Mouse (Mus musculus): ENCODE results near the gene Cd9.
"Not testable (repeated sequence)": the region's sequence is repeated elsewhere in the genome, so short reads cannot be mapped to it uniquely, and the experiment has no call there.

Gene Cd9

DNA sequence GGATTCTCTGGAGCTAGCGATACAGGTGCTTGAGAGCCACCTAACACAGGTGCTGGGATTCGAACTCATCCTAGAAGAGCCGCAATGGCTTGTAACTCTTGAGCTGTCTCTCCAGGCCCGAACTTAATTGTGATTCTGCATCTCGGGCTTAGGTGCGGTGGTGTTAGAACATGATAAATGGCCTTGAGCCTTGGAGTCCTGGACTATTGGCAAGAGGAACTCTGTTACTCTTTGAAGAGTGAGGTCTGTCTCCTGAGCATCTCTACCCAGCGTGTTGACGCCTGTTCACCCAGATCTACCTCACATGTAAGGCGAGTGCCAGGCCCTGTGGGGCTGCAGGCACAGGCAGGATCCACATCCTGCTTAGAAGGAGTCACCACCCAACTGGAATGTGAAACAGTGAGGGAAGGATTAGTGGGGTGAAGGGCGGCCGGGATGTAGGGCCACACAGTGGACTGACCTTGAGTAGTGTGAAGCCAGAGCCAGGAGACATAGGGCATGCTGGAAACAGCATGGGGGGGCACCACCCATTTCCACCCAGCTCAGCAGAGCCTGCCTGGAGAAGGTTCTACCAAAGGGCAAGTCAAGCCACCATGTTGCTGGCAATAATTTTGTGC is 8.7 kb upstream of the Cd9 start:
- no peak for DNase-seq (ENCODE audit: low read depth, low spot score)

DNA sequence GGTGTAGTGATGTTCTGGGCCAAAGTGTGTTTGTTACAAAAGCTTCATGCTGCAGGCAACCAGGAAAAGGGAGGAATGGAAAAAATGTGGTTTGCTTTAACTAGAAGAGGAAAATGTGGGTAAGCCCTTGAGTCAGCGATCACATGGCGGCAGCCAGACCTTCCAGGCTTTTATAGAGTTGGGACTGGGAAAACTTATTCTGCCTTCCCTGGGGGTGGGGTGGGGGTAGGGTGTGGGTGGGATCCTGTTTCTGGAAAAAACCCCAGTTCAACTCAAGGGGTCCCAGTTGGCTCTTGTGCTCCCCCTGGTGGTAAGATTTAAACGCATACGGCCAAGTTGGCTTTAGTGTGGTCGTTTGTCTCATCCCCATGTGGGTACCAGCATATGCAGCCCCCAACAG is 3.5 kb upstream of the Cd9 start:
- DNase-seq (ENCODE audit: low read depth, low spot score): peak; percentile 68

DNA sequence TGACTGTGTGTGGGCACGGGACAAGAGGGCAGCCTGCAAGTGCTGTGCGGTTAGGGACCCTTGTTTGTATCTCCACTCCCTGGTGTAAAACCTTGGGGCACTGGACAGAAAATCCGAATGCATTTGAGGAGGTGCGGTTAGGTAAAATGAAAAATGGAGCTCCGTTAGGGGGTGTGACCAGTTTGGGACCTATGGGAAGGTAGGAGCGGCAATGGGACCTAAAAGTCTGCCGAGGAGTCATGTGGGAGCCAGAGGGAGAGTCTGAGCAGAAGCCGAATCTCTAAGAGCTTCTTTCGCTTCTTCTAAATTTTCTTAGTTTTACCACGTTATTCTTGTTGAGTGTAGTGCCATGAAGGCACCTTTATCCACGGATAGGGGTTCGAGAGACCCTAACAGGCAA is 1.8 kb upstream of the Cd9 start:
- DNase-seq (ENCODE audit: low read depth, low spot score): no peak

DNA sequence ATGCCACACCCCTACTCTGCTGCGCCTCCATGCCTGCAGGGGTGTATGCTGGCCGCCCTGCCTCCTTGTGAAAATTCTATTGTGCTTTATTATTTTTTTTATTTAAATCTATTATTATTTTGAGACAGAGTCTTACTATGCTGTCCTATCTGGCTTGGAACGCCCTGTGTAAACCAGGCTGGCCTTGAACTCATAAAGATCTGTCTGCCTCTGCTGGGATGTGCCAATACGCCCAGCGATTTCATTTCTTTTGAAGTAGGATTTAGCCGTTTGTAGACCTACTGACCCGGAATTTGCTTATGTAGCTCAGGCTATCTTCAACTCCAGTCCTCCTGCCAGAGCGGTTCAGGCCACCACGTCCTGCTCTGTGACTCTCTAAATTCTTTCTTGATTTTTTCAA is 770 bp upstream of the Cd9 start:
- no peak for DNase-seq (ENCODE audit: low read depth, low spot score)

DNA sequence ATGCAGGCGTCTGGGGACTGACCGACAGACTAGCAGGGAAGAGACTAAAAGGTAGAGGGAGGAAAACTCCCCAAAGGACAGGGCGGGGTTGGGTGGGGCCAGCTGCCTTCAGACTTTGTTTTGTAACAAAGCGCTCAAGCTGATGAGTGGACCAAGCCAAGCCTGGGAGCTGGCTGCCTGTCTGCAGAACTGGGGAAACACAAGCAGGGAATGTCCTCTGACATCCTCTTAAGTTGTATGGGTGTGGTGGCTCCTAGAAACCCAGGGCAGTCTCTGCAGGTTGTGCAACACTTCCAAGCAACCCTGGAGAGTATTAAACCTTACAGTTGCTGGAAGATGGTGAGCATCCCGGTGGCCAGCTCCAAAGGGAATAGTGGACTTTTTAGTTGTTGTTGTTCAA is 1.4 kb downstream of the Cd9 start:
- DNase-seq (ENCODE audit: low read depth, low spot score): no peak

DNA sequence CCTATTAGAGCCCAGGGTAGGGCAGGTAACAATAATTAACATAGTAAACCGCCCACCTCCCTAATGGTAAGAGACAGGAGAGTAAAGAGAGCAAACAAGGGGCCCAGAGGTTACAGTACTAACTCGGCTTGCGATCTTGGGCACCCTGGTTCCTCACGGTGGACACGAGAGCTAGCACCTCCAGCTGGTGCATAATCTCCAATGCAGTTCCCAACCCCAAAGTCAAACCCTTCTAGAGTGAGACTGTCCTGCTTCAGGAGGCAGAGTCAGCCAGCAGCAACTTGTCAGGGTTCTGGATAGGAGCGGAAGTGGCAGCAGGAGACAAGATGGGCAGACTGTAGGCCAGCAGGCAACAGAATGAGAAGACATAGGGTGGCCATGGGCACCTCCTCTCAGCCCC is 1.9 kb downstream of the Cd9 start:
- no peak for DNase-seq (ENCODE audit: low read depth, low spot score)

DNA sequence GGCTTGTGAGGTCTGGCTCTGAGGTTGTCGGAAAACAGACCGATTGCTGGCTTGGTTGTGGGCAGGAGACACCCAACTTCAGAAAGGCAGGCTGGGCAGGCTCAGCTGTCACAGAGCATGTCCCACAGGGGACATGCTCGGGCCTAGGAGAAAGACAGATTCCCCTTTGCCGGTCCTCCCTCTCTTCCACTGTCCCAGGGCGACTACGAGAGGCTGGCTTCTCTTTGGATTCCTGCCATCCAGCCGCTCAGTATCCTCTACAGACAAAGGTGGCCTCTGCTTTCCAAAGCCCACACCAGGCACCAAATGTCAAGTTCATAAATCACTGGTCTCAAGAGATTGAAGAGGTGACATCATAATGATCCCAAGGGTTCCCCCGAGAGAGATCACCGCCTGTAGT is 2.6 kb downstream of the Cd9 start:
- no peak for DNase-seq (ENCODE audit: low read depth, low spot score)

DNA sequence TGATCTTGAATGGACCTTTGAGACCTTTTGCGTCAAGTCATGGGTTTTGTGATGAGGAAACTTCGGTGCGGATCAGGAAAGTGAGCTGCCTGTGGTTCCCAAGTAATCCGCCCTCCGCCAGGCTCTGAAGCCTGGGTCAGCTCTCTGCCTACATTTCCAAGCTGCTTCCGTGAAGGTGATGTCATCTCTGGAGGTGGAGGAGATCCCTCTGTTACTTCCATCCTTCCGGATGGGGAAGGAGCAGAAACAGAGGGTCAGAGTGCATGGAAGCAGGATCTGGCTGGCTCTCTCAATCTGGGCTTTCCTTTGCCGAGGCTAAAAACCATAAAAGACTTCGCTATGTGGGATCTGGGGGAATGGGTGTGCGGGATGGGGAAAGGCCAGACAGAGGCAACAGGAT is 3.2 kb downstream of the Cd9 start:
- no peak for DNase-seq (ENCODE audit: low read depth, low spot score)

DNA sequence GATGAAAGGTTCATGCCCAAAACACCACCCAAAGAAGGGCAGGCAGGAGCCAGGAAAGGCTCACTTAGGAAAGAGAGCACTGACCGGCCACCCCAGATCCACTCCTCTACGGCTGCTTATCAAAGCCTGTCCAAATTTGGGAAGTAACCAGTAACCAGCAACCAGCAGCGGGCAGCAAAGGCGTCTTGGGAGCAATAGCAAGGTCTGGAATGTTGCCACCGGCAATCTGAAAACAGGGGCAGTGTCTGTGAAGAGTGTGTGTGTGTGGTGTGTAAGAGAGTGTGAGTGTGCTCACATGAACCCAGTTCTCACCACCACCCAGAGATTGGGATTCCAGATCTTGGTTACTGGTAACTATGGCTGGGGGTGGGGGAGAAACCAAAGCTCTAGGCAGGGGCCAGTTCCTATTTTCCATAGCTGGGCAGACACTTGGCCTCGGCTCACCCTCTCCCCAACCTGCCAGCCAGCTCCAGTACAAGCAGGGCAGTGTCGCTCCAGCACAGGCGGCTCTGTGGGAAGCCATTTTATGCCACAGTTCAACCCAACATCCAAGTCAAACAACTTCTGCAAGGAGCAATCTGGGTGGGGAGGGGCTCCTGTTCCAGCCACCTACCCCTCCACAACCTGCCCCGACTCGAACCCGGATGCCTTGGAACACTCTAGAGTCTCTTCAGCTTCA is 4.6 kb downstream of the Cd9 start:
- DNase-seq (ENCODE audit: low read depth, low spot score): no peak

DNA sequence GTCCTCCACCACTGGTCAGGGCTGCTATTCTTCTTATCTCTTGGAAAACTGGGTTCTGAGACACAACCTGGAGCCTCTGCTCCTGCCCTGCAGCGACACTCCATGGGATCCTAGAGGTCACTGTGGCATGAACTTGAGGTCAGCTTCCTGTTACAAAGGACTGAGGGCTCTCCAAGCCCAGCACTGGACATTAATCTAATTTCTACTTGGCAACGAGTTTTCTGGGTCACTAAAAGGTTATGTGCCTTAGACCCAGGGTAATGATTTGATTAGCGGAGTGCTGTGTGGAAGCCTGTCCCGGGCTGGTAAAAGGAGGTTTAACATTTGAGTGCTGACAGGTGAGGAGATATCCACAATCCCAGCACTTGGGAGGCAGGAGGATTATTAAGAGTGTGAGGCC is 9.0 kb downstream of the Cd9 start:
- no peak for DNase-seq (ENCODE audit: low read depth, low spot score)

DNA sequence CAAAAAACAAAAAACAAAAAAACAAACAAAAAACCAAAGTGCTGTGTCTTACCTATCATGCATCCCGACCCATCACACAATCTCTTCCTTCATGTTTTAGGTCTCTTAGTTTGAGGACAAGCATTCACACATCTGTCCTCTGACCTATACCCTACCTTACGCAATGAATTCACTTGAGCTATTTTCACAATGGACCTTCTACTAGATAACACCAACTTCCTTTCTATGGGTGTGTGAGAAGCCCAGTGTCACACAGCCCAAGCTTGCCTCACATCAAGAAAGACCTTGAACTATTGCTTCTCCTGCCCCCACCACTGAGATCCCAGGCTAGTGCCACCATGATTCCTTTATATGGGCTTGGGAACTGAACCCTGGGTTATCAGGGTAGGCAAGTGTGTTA is 9.9 kb downstream of the Cd9 start:
- no peak for DNase-seq (ENCODE audit: low read depth, low spot score)

DNA sequence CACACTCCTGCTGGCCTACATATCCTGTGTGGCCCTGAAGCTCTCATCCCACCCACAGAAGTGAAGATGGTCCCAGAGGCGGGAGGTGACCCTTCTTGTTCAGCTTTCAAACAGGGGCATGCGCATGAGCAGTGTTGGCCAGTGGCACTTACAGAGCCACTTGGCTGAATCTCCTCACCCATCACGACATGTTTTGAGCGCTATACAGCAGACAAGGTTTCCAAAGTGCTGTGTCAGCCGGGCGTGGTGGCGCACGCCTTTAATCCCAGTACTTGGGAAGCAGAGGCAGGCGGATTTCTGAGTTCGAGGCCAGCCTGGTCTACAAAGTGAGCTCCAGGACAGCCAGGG is 10.3 kb downstream of the Cd9 start:
- not testable (repeated sequence) for DNase-seq (ENCODE audit: low read depth, low spot score)

DNA sequence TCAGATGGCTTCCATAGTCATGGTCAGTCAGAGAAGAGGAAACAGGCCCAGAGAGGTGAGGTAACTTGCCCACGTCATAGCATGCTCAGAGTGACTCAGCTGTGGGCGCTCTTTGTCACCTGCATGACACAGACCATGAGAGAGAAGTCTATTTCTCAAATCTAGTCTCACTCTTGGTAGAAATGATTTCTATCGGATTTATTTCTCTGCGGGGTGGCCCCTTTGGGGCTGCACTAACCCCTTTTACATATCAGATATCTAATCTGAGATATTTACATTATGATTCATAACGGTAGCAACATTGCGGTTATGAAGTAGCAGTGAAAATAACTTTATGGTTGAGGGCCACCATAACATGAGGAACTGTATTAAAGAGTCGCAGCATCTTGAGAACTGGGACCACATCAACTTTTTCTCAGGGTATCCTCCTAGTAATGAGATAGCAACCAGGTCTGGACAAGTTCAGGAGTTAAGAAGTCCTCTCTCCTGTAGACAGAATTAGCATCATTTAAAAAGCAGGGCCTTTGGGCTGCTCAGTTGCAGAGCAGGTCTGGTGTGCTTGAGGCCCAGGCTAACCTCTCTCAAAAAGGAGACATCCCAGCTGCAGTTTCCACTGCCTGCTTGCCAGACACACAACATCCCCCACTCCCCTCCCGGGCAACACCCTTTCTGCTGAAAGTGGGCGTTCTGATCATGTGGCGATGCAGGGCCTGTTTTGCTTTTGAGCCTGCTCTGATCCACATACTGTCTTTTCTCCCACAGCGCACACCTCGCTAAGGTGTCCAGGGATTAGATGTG is 10.9 kb downstream of the Cd9 start:
- no peak for DNase-seq (ENCODE audit: low read depth, low spot score)

DNA sequence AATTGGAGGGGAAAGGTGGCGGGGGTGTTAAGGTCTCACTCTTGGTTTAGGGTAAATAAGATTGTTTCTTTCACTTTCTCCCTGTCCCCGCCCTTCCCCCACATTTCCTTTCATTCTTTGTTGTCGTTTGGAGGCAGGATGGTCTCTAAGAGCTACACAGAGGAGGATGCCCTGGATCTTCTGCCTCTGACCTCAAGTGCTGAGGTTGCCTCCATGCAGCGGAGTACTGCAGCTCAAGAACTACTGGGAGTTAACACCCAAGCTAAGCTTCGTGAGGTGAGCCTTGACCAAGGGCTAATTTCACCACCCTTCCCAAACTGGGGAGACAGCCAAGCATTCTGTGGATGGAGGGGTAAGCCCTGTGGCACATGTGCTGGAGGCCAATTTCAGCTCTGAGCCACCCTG is 12.2 kb downstream of the Cd9 start:
- DNase-seq (ENCODE audit: low read depth, low spot score): no peak

DNA sequence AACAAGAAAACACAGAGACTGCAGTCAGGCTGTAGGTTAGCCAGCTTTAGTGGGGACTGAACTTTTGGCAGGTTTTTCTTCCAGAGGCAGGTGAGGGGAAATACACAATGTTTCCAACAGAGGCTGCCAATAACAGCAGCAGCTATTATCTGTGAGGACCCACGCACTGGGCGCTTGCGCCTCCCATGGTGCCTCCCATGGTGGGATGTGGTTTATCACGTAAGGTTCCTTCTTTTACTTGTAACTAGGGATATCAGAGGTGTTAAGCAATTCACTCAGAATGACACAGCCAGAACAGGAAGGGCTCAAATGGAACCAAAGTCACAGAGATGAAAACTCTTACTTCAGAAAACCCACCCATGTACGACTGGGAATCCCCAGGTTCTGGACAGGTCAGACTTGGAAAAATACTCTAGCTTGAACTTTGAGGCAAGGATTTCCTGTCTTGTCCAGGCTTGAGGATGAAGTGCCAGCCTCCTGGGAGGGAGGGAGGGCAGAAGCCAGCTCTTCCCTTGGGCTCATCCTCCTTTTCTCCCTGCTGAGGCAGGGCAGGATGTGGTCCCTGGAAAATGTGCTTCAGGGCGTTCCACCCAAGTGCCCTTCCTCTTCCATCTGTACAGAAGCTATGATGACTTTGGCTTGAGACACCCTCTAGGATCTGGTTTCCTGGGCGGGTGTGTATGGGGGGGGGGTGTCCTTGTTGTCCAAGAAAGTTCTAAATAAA is 12.8 kb downstream of the Cd9 start:
- no peak for DNase-seq (ENCODE audit: low read depth, low spot score)

DNA sequence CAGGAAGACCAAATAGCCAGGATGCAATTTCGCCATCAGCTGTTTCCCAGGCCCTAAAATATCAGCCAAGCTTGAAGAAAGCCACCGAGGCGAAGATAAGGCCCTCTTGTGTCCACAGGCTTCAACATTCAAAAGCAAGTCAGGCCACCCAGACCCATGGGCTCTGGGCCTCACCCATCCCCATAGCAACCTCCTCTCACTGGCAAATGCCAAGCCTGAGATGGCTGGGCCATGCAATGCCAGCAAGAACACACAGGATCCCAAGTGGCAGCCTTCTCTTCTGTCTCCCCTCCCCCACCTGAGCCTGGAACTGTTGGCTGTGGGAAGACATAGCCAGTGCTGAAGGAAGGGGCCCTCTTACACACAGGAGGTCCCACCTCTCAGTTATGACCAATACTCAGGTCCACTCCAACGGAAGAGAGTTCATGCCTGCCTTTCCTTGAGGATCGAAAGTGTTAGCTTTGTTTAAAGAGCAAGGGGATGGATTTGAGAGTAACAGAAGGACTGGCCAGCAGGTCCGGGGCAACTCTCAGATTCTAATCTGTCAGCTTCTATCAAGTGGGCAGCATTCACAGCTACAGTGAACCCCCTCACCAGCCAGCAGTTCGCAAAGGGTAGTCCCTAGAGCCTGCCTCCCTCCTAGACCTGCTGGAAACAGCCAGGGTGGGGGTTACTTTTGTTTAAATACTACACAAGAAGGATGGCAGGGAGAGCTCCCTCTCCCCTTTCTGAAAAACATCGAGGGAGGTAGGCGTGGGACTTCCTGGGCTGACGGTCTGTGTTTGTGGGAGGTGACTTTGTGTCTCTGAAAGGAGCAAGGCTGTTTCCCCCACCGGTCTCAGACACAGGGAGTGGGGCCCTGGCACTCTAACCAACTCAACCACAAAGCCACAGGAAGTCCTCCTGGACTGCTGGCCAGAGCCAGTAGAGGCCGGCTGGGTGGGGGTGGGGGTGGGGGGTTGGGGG is 13.9 kb downstream of the Cd9 start:
- DNase-seq (ENCODE audit: low read depth, low spot score): no peak

DNA sequence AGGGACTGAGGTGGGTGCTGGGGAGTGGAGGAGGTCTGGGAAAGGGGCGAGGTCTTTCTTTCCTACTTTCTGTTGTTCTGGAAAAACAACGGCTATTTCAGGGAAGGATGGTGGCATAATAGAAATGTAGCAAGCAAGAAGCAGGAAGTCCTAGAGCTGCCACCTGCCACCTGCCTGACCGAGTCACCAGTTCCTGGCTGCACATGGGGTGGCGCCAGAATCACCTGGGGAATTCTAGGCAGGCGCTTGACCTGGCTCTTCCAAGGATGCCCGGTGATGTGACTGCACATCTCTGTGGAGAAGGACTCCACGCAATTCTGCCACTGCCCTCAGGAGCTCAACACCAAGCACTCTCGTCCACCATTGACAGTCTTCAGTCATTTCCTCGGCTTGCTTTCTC is 15.2 kb downstream of the Cd9 start:
- DNase-seq (ENCODE audit: low read depth, low spot score): no peak

DNA sequence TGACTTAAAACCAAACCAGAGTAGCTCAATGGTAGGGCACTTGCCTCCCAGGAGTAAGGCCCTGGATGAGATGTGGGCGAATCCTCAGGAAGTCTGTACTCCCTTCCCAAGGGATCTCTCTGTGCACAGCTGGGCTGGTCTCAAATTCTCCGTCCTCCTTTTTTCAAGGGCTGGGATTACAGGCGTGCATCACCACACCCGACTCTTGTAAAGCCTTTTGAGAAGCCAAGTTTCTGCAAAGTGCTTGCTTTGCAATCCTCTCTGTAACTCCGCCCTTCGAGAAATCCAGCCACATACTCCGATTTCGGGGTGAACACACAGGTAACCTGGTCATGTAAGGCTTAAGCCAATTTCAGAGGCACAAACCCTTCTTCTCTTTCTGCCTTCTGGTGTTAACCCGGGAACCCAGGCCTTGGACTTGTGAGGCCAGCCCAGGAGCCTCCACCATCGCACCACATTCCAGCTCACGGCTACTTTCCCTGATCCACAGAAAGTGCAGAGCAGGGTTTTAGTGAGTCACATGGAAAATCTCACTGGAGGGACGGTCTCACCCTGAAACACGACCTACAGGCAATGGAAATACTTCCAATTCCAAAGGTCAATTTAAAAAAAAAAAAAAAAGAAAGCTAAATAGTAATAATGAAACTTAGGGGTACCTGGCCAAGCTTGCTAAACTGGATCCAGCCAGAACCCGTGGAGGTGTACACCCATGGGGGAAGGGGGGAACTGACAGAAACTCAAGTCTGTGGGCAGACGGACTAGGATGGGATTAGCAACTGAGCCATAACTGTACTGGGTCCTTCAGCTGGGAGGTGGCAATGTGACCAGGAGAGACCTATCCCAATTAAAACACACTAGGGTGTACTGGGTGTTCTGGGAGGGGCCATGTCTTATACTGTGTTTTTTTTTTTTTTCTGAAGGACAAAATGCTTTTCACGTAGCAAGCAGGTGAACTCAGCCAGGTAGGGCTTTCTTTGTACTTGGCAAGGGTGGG is 16.2 kb downstream of the Cd9 start:
- DNase-seq (ENCODE audit: low read depth, low spot score): no peak

DNA sequence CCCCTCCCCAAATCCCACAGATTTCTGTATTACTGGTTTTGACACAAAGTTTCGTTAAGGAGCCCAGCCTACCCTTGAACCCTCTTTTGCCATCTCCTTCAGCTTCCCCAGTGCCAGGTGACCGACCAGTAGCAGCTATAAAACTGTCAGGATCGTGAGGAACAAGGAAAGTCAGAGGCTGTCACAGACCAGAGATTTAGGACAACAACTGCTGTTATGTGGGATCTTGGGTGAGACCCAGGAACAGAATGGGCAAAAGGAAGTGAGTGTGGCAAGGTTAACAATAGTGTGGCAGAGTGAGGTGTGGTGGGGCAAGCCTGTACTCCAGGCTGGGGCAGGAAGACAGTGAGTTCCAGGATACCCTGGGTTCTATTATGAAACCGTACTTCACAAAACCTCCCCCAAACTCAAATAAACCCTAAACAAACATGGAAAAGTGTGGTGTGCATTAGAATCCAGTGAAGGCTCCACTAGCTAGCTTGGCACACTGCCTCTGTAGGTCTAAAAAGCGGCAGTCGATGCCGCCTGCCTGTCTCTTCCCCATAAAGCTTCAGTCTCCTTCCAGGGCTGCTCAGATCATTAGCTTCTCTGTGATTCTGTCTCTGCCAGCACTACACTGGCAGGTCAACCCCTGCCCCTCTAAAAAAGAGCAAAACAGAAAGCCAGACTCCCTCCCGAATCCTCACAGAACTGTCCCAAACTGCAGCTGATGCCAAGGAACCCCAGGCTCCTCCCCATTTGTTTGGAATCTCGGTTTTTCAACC is 17.6 kb downstream of the Cd9 start:
- no peak for DNase-seq (ENCODE audit: low read depth, low spot score)

Data from forelimb bud, embryonic 11.5 days (tissue).